Mouse (Mus musculus): ENCODE measurements around the gene Gne.
"Not testable (repeated sequence)": the region's sequence is repeated elsewhere in the genome, so short reads cannot be mapped to it uniquely, and the experiment has no call there.

Gene Gne

DNA sequence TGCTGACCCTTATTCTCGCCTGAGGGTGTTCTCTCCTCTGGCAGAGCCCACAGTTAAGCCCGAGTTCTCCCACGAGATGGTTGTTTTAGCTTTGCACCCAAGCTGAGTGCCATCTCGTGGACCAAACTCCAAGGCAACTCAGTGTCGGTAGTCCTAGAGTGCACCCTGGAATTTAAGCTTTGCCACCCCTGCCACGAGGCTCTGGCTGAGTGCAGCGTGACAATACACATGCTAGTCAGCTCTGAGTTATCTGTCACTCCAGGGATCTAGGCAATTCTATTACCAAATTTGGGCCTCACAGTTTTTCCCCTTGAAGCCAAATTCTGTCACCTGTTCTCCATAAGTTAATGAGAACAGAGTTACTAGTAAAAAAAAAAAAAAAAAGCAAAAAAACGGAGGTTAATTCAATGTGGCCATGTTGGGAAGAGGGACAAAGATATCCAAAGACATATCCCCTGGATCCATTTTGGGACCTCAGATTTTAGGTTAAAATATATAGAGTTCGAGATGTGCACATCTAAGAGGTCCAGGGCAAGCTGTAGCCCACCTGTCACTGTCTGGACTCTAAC is 11.0 kb downstream of the Gne start:
- DNase-seq (ENCODE audit: extremely low read depth, low read depth, low spot score) = no peak

DNA sequence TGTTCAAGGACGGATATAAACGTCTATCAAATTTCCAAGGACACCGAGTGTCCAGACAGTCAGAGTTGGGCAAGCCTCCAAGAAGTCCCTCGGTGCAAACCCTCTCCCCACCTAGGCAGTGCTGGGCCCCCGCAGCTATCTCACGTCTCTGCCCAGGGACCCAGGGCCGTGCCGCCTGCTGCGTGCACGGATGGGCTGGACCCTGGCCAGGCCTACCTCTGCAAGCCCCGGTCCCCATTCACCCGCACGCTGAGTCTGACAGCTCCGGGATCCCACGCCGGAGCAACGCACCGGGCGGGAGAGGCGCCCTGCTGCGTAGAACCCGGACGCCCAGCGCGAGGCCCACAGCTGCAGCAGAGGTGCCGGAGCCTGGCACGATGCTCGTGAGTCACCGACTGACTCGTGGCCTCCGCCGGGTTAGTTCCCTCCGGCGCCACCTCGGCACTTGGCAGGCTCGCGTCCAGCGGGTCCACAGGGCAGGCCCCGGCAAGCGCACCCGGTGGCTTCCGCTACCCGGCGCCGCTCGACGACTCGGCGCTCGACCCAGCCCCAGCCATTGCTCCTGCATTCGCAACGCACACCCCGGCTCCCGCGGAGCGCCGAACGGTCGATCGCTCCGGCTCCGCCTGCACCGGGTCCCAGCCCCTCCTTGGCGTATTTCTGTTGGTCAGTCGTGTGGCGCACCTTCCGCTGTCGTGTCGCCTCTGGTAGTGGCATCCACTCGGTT is 11.7 kb downstream of the Gne start:
- DNase-seq (ENCODE audit: extremely low read depth, low read depth, low spot score) = no peak

GRCm38 (mm10) chr4:44071741-44072145 is 12.2 kb downstream of the Gne start:
- no peak for DNase-seq (ENCODE audit: extremely low read depth, low read depth, low spot score)

- no peak for DNase-seq (ENCODE audit: extremely low read depth, low read depth, low spot score)
Measured at GRCm38 (mm10) chr4:44070641-44071040, 13.3 kb downstream of the Gne start.

DNA sequence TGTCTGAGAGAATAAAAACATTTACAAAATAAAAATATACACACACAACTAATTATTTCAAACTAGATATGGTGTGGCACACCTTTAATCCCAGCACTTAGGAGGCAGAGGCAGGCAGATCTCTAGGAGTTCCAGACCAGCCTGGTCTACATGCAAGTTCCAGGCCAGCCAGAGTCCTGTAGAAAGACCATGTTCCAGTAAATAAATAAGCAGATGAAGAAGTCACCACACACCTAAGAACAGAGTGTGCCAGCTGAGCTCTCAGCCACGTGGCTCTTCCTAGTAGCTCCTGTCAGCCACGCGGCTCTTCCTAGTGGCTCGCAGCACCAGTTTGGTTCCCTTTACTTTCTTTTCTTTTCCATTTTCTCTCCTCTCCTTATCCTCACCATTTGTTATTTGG is 14.6 kb downstream of the Gne start:
- no peak for DNase-seq (ENCODE audit: extremely low read depth, low read depth, low spot score)

- DNase-seq (ENCODE audit: extremely low read depth, low read depth, low spot score) = no peak
Measured at GRCm38 (mm10) chr4:44068736-44069135, 15.2 kb downstream of the Gne start.

GRCm38 (mm10) chr4:44066891-44067290 is 17.1 kb downstream of the Gne start:
- DNase-seq (ENCODE audit: extremely low read depth, low read depth, low spot score) = no peak

GRCm38 (mm10) chr4:44065355-44066025 is 18.5 kb downstream of the Gne start:
- no peak for DNase-seq (ENCODE audit: extremely low read depth, low read depth, low spot score)

- DNase-seq (ENCODE audit: extremely low read depth, low read depth, low spot score) = no peak
Measured at GRCm38 (mm10) chr4:44062816-44063215, 21.2 kb downstream of the Gne start.

DNA sequence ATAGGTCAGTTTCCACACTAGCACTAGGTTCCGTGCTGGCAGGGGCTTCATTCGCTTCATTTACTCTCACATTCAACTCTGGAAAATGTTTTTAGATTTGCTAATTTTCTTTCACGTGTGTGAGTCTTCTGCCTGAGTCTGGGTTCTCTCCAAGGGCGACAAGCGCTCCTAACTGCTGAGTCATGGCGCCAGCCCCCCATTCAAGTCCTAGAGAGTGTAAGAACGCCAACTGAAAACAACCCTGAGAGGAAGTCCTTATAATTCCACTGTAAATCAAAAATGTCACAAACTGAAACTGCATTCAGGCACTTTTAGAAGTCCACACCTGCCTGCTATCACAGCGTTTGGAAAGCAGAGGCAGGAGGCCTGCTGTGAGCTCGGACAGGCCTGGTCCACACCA is 21.9 kb downstream of the Gne start:
- no peak for DNase-seq (ENCODE audit: extremely low read depth, low read depth, low spot score)

GRCm38 (mm10) chr4:44059674-44060073 is 24.3 kb downstream of the Gne start:
- no peak for DNase-seq (ENCODE audit: extremely low read depth, low read depth, low spot score)

DNA sequence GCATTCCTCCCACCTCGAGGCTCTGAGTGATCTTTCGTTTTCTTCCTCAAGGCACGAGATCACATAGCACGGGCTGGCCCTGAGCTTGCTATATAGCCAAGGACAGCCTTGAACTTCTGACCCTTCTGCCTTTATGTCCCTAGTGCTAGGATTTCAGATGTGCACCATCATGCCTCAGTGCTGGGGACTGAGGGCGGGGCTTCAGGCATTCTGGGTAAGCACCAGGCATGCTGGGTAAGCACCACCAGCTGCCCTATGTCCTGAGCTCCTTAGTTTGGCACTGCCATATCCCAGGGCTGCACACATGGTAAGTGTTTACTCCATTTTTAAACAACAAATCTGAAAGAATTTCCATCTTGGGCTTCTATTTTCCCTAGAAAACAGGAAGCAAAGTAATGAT is 34.2 kb downstream of the Gne start:
- no peak for DNase-seq (ENCODE audit: extremely low read depth, low read depth, low spot score)

DNA sequence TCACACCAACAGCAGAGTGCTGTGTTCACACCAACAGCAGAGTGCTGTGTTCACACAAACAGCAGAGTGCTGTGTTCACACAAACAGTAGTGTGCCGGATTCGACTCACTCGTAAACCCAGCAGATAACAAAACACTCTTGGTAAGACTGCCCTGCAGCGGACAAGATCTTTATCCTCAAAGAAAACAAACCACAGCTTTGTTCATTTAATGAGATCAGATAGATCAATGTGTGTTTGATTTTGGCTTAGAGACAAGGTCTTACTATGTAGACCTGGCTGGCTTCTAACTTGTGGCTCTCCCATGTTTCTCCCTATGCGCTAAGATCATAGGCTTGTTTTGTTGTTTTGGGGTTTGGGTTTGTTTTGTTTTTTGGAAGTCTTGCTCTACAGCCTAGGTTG is 37.9 kb downstream of the Gne start:
- no peak for DNase-seq (ENCODE audit: extremely low read depth, low read depth, low spot score)

GRCm38 (mm10) chr4:44044685-44045356 is 39.2 kb downstream of the Gne start:
- DNase-seq (ENCODE audit: extremely low read depth, low read depth, low spot score) = no peak

GRCm38 (mm10) chr4:44043182-44043581 is 40.8 kb downstream of the Gne start:
- DNase-seq (ENCODE audit: extremely low read depth, low read depth, low spot score) = not testable (repeated sequence)

- no peak for DNase-seq (ENCODE audit: extremely low read depth, low read depth, low spot score)
Measured at GRCm38 (mm10) chr4:44042429-44042828, 41.5 kb downstream of the Gne start.

DNA sequence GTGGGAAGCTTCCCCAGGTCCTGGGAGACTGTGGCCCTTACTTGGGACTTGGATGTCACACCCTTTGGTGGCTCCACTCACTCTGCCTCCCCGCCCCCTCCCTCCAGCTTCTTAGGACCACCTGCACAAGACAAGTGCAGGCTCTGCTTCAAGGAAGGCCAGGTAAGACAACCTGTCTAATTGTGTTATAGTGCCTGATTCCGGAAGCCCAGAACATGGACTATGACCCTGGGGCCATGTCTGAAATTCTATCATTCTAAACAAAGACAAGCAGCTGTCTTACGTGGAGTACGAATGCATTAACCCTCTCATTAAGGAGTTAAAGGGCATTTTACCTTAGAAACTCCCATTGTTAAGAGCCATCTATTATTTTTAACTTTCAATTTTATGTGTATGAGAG is 43.2 kb downstream of the Gne start:
- no peak for DNase-seq (ENCODE audit: extremely low read depth, low read depth, low spot score)

- DNase-seq (ENCODE audit: extremely low read depth, low read depth, low spot score) = no peak
Measured at GRCm38 (mm10) chr4:44036455-44036854, 47.5 kb downstream of the Gne start.

- DNase-seq (ENCODE audit: extremely low read depth, low read depth, low spot score) = no peak
Measured at GRCm38 (mm10) chr4:44031521-44031920, 52.5 kb downstream of the Gne start.

GRCm38 (mm10) chr4:44029661-44030066 is 54.3 kb downstream of the Gne start:
- DNase-seq (ENCODE audit: extremely low read depth, low read depth, low spot score) = no peak

- no peak for DNase-seq (ENCODE audit: extremely low read depth, low read depth, low spot score)
Measured at GRCm38 (mm10) chr4:44028303-44029135, 55.5 kb downstream of the Gne start.

Measured in fat pad, adult 2 months (tissue).